Mouse (Mus musculus): ENCODE data around the gene Senp6.
"Not testable (repeated sequence)": the region's sequence is repeated elsewhere in the genome, so short reads cannot be mapped to it uniquely, and the experiment has no call there.

DNA sequence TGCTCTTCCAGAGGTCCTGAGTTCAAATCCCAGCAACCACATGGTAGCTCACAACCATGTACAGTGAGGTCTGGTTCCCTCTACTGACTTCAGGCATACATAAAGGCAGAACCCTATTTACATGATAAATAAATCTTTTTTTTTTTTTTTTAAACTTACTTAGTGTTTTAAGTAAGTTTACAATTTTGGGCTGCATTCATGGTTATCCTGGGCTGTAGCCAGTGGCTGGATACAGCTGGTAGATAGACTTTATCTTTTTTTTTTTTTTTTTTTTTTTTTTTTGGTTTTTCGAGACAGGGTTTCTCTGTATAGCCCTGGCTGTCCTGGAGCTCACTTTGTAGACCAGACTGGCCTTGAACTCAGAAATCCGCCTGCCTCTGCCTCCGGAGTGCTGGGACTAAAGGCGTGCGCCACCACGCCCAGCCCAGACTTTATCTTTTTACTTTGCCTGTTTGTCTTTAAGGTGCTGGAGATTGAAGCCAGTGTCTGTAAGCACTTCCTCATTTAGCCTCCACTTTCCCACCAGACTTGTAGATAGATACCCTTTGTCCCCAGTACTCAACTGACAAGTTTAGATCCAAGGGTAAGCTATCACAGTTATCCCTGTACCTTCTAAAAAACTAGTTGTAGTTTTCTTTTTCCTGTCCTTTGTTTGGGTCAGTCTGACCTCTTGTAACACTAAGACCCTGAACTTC, 19.7 kb downstream of the Senp6 start:
- TF ChIP-seq POLR2A (IDR thresholded peaks at IDR 0.05; ENCODE audit: insufficient read length, low read depth); USF1 (IDR thresholded peaks at IDR 0.05; ENCODE audit: low read depth); SRF (IDR thresholded peaks at IDR 0.05; ENCODE audit: control insufficient read depth, insufficient read length, low read depth); TCF12 (IDR thresholded peaks at IDR 0.05; ENCODE audit: insufficient read depth, poor library complexity, severe bottlenecking); MYOG (IDR thresholded peaks at IDR 0.05; ENCODE audit: control insufficient read depth in 1 of 3, insufficient read depth in 1 of 3, insufficient read length in 2 of 3, low read depth in 2 of 3); CEBPB (IDR thresholded peaks at IDR 0.05; ENCODE audit: insufficient read depth, poor library complexity, severe bottlenecking); E2F4 (IDR thresholded peaks at IDR 0.05; ENCODE audit: insufficient read depth); POLR2AphosphoS2 (IDR thresholded peaks at IDR 0.05; ENCODE audit: insufficient read length, low read depth); MAX (IDR thresholded peaks at IDR 0.05; ENCODE audit: low read depth); MYOD1 (IDR thresholded peaks at IDR 0.05; ENCODE audit: control insufficient read depth in 1 of 3, insufficient read length in 2 of 3, low read depth in 2 of 3): not testable (repeated sequence)

All from myocyte (in vitro differentiated cells).